Mouse (Mus musculus): ENCODE results near the gene 1110008L16Rik. TPM values are rescaled to one million over a fixed set of nuclear protein-coding genes. Genes with fewer than 3 reads are reported as not detected.
"Not testable (repeated sequence)": the region's sequence is repeated elsewhere in the genome, so short reads cannot be mapped to it uniquely, and the experiment has no call there.

The 1110008L16Rik gene
- polyA plus RNA-seq, 1 experiment, result 9.2 TPM

GRCm38 (mm10) chr12:55308731-55309130, 9.4 kb downstream of the 1110008L16Rik start:
- TF ChIP-seq CTCF (IDR thresholded peaks at IDR 0.05; ENCODE audit: borderline replicate concordance, extremely low read depth, insufficient read depth, insufficient read length), result no peak
- no peak for TF ChIP-seq POLR2A (IDR thresholded peaks at IDR 0.05; ENCODE audit: borderline replicate concordance, extremely low read depth, insufficient read depth, insufficient read length, poor library complexity, severe bottlenecking)

GRCm38 (mm10) chr12:55309501-55309900, 10.1 kb downstream of the 1110008L16Rik start:
- TF ChIP-seq CTCF (IDR thresholded peaks at IDR 0.05; ENCODE audit: borderline replicate concordance, extremely low read depth, insufficient read depth, insufficient read length), result no peak
- TF ChIP-seq POLR2A (IDR thresholded peaks at IDR 0.05; ENCODE audit: borderline replicate concordance, extremely low read depth, insufficient read depth, insufficient read length, poor library complexity, severe bottlenecking), result no peak
- DNase-seq (ENCODE audit: low read depth), result no peak

More at GRCm38 (mm10) chr12:55308731-55309130, 9.4 kb downstream of the 1110008L16Rik start:
- no peak for DNase-seq (ENCODE audit: low read depth)

DNA sequence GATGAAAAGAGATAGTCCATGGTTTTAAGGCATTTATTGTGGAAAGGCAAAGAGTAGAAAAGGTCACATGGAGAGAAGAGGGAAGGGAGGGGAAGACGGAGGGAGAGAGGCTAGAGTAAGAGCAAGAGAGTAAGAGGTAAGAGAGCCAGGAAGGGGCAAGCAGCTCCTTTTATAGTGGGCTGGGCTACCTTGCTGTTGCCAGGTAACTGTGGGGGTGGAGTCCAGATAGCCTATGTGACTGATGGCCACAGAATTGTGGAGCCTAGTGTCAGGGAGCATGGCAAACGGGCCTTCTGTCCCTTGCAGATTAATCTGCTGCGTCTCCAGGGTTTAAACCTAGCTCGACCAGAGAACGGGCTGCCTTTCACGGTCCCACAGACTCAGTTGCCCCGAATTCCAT, 12.5 kb downstream of the 1110008L16Rik start:
- TF ChIP-seq POLR2A (IDR thresholded peaks at IDR 0.05; ENCODE audit: borderline replicate concordance, extremely low read depth, insufficient read depth, insufficient read length, poor library complexity, severe bottlenecking) (no peak), CTCF (IDR thresholded peaks at IDR 0.05; ENCODE audit: borderline replicate concordance, extremely low read depth, insufficient read depth, insufficient read length) (no peak)
- no peak for DNase-seq (ENCODE audit: low read depth)

DNA sequence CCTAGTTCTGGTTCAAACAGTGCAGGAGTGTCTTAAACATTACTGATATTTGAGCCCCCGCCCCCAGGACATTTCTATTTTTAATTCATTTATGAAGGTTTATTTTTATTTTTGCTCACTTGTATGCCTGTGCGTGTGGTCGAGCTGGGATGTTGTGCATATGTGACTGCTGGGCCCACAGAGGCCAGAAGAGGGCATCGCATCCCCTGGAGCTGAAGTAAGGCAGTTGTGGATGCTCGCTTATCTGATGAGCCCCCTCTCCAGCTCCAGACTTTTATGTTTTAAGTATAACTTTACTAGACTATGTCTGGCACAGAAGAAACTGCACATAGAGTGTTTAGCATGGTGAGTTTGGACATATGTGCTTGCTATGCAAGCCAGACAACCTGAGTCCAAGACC, 14.5 kb downstream of the 1110008L16Rik start:
- no peak for DNase-seq (ENCODE audit: low read depth)
- TF ChIP-seq POLR2A (IDR thresholded peaks at IDR 0.05; ENCODE audit: borderline replicate concordance, extremely low read depth, insufficient read depth, insufficient read length, poor library complexity, severe bottlenecking) (no peak), CTCF (IDR thresholded peaks at IDR 0.05; ENCODE audit: borderline replicate concordance, extremely low read depth, insufficient read depth, insufficient read length) (peak; percentile 17; the same call in 1 of the 2 replicates)

DNA sequence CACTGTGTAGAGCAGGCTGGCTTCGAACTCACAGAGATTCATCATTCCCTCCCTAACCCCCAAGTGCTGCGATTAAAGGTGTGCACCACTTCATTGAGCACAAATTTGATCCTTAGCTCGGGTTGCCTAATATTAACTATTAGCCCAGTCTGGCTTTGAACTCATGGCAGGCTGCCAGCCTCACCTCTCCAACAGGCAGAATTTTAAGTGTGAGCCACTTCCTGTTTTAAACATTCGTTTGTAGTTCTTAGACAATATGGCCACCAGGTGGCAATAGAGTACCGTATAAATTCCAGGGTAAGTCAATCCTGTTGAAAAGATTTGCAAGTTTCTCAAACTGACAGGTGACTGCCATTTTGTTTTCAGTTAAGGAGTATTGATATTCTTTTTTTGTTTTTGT, 15.8 kb downstream of the 1110008L16Rik start:
- TF ChIP-seq POLR2A (IDR thresholded peaks at IDR 0.05; ENCODE audit: borderline replicate concordance, extremely low read depth, insufficient read depth, insufficient read length, poor library complexity, severe bottlenecking), result no peak
- TF ChIP-seq CTCF (IDR thresholded peaks at IDR 0.05; ENCODE audit: borderline replicate concordance, extremely low read depth, insufficient read depth, insufficient read length), result peak; percentile 30; the same call in 1 of the 2 replicates
- peak; percentile 92 for DNase-seq (ENCODE audit: low read depth)

DNA sequence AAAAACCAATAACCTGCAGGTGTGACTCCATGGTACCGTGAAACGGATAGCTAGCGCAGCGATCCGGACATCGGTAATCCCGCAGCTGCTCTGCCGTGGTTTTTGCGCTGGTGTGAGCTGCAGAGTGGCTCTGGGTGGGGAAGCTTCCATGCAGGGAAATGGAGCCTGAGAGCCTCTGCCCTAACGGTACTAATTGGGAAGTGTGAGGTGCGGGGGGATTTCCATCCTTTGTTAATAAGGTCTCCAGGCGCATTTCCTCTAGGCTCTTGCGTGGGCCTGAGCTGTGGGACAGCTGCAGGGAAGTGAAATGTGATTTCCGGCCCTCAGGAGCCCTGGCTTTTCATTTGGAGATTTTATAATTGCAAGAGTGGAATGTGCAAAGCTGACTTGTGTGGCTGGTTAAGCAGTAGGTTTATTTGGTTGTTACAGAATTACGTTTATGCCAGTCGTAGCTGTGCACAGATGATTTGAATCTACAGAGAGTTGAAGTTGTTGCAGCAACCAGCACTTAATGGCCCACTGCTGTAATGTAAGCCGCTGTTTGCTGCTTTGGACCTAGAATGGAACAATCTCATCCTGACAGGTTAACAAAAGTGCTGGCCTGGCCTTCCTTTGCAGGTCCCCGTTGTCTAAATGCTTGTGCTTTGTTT, 22.4 kb downstream of the 1110008L16Rik start:
- DNase-seq (ENCODE audit: low read depth), result peak; percentile 16
- TF ChIP-seq POLR2A (IDR thresholded peaks at IDR 0.05; ENCODE audit: borderline replicate concordance, extremely low read depth, insufficient read depth, insufficient read length, poor library complexity, severe bottlenecking), result no peak

DNA sequence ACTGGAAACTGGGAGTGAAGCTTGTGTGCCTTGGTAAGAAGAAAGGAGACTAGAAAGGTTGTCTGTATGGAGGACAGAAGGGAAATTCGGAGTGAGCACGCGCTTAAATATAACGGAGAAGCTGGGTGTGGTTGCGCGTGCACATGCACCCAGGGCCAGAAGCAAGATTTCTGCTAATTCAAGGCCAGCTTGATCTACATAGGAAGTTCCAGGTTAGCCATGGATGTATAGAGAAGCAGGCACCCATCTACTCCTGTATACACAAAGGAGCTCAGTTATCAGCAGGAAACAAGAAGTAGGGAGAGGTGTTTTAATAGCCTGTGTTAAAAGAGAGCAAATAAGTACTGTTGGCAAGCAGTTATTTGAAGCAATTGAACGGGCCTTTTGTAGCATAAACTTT, 26.3 kb downstream of the 1110008L16Rik start:
- TF ChIP-seq POLR2A (IDR thresholded peaks at IDR 0.05; ENCODE audit: borderline replicate concordance, extremely low read depth, insufficient read depth, insufficient read length, poor library complexity, severe bottlenecking), result no peak
- no peak for TF ChIP-seq CTCF (IDR thresholded peaks at IDR 0.05; ENCODE audit: borderline replicate concordance, extremely low read depth, insufficient read depth, insufficient read length)

DNA sequence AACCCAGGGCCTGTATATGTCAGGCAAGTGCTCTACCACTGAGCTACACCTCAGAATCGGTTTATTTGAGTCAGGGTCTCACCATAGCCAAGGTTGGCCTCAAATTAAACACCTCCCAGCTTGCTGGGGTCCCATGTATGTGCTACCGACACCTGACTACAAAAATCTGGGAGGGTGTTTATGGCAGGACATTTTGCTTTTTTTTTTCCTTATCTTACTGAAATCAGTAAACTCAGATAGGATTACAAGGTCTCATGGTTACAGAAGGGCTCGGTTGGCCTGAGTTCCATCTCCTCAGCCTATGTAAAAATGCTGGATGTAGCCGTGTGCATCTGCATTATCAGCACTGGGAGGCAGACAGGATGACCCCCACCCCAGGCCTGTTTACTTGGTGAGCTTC, 29.4 kb downstream of the 1110008L16Rik start:
- TF ChIP-seq CTCF (IDR thresholded peaks at IDR 0.05; ENCODE audit: borderline replicate concordance, extremely low read depth, insufficient read depth, insufficient read length) (no peak), POLR2A (IDR thresholded peaks at IDR 0.05; ENCODE audit: borderline replicate concordance, extremely low read depth, insufficient read depth, insufficient read length, poor library complexity, severe bottlenecking) (no peak)

More for the DNA sequence above, 26.3 kb downstream of the 1110008L16Rik start:
- DNase-seq (ENCODE audit: low read depth), result no peak

DNA sequence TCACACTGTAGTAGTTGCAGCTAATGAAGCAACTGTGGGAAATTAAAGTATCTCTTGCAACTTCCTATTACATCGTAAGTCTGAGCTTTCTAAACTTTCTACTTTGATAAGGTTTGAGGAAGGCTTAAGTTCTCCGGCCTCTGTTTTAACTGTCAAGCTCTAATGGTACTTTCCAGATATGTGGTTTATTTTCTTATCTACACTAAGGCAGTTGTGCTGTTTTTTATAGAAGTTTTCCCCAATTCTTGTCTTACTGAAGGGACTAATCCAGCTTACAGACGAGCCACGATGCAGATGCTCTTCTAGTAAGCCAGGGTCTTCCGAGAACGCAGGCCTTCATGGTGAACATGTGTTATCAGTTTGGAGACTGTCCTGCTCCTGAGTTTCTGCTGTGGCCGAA, 30.0 kb downstream of the 1110008L16Rik start:
- no peak for DNase-seq (ENCODE audit: low read depth)
- TF ChIP-seq POLR2A (IDR thresholded peaks at IDR 0.05; ENCODE audit: borderline replicate concordance, extremely low read depth, insufficient read depth, insufficient read length, poor library complexity, severe bottlenecking) (no peak), CTCF (IDR thresholded peaks at IDR 0.05; ENCODE audit: borderline replicate concordance, extremely low read depth, insufficient read depth, insufficient read length) (no peak)

More for the DNA sequence above, 29.4 kb downstream of the 1110008L16Rik start:
- DNase-seq (ENCODE audit: low read depth), result no peak

DNA sequence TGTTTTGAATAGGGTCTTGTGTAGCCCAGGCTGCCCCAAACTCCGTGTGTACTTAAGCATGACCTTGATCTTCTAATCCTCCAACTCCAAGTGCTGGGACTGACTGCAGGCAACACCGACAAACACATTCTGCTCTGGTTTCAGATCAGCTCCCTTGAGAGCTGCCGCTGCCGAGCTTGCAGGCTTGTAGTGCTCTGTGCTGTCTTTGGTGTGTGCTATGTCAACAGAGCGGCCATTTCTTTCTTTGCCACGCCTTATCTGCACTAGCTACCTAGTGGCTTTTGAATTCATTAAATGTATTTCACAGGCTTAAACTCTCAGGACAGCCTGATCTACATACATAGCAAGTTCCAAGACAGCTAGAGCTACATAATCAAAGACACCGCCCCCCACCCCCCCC, 34.3 kb downstream of the 1110008L16Rik start:
- DNase-seq (ENCODE audit: low read depth), result no peak
- TF ChIP-seq POLR2A (IDR thresholded peaks at IDR 0.05; ENCODE audit: borderline replicate concordance, extremely low read depth, insufficient read depth, insufficient read length, poor library complexity, severe bottlenecking) (no peak), CTCF (IDR thresholded peaks at IDR 0.05; ENCODE audit: borderline replicate concordance, extremely low read depth, insufficient read depth, insufficient read length) (no peak)

- DNase-seq (ENCODE audit: low read depth), result not testable (repeated sequence)
Measured at GRCm38 (mm10) chr12:55338490-55338889, 39.1 kb downstream of the 1110008L16Rik start.

DNA sequence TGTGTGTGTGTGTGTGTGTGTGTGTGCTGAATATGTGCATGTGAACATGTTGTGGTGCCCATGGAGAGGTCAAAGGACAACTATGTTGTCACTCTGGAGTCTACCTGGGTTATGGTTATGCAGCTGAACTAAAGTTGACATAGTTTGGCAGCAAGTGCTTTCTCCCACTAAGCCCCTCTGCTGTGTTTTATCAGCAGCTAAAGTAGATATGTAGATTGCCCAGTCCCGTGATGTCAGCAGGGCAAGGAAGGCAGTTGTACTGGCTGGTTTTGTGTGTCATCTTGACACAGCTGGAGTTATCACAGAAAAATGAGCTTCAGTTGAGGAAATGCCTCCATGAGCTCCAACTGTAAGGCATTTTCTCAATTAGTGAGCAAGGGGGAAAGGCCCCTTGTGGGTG, 43.7 kb downstream of the 1110008L16Rik start:
- DNase-seq (ENCODE audit: low read depth), result not testable (repeated sequence)

DNA sequence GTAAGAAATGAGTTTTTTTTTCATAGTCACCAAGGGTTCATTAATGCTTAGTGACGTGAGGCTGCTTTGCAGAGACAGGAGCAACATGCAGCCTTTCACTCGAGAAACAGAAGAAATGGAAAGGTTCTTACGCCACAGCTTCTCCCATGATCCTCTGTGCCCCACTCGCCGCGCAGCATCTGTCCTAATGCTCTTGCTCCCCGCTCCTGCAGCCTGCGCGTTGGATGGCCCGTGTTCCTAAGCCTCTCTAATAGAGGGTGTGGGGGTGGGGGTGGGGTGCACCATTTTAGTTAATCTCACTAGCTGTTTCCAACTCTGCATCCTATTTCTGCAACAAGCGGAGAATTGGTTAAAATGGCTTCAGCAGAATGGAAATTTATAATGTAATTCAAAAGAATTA, 44.6 kb downstream of the 1110008L16Rik start:
- TF ChIP-seq POLR2A (IDR thresholded peaks at IDR 0.05; ENCODE audit: borderline replicate concordance, extremely low read depth, insufficient read depth, insufficient read length, poor library complexity, severe bottlenecking) (no peak), CTCF (IDR thresholded peaks at IDR 0.05; ENCODE audit: borderline replicate concordance, extremely low read depth, insufficient read depth, insufficient read length) (no peak)
- DNase-seq (ENCODE audit: low read depth), result peak; percentile 48

Data from brain, embryonic 14.5 days (tissue).